Mouse (Mus musculus) megakaryocyte, embryonic 14.5 days (primary cell): ENCODE measurements at regions not wholly inside any gene's neighbourhood (a gene's known extent, or its start where the extent isn't known, plus 50 kb on each side); places are given as distances from the start of the nearest gene placed in this dataset.

Experiments
- H3K27me3 ChIP-seq: replicated peaks from 2 replicates; pipeline ENCODE3; 2012; ENCODE audit warnings: inconsistent platforms
- H3K36me3 ChIP-seq: replicated peaks from 2 replicates; pipeline ENCODE3; 2012; ENCODE audit warnings: low read length, inconsistent platforms, mixed read lengths
- H3K4me1 ChIP-seq: 2 replicates; pipeline ENCODE4 v1.6.1; 2012; ENCODE audit warnings: inconsistent platforms
- H3K4me3 ChIP-seq: replicated peaks from 2 replicates; pipeline ENCODE3; 2012; ENCODE audit warnings: moderate library complexity, mild to moderate bottlenecking, inconsistent platforms
- H3K9me3 ChIP-seq: 2 replicates; pipeline ENCODE4 v1.6.1; 2012; ENCODE audit warnings: inconsistent platforms
- FLI1 ChIP-seq: IDR thresholded peaks from 2 replicates; pipeline ENCODE4 v1.6.1; 2012; ENCODE audit warnings: low read length, inconsistent platforms, mixed read lengths
- GATA1 ChIP-seq: IDR thresholded peaks from 3 replicates; pipeline ENCODE4 v1.6.1; 2012; ENCODE audit warnings: mixed read lengths, low read length, inconsistent platforms, borderline replicate concordance

- TF ChIP-seq GATA1 (no peak), FLI1 (no peak)
- Histone ChIP-seq H3K4me3 (no peak overlapping the region), H3K36me3 (no peaks in the 10 kb centered on the region), H3K4me1 (no peaks in the 10 kb centered on the region), H3K9me3 (peaks cover 41% of the 10 kb centered on the region), H3K27me3 (no peaks in the 10 kb centered on the region)
Observed at GRCm38 (mm10) chr9:46554586-46555152, 234.9 kb upstream of the 4931429L15Rik start.

- Histone ChIP-seq H3K4me3 (no peak overlapping the region), H3K4me1 (no peaks in the 10 kb centered on the region), H3K27me3 (no peaks in the 10 kb centered on the region), H3K9me3 (peaks cover 8% of the 10 kb centered on the region), H3K36me3 (no peaks in the 10 kb centered on the region)
- TF ChIP-seq FLI1 (no peak), GATA1 (no peak)
Observed at GRCm38 (mm10) chr9:46549416-46549815, 229.6 kb upstream of the 4931429L15Rik start.

- no peak overlapping the region for H3K4me3 ChIP-seq
- peaks cover 6% of the 10 kb centered on the region; the same call in 1 of the 2 replicates for H3K9me3 ChIP-seq
- H3K4me1 ChIP-seq, result no peaks in the 10 kb centered on the region
- H3K36me3 ChIP-seq, result no peaks in the 10 kb centered on the region
- H3K27me3 ChIP-seq, result no peaks in the 10 kb centered on the region
- TF ChIP-seq GATA1 (no peak), FLI1 (no peak)
Observed at GRCm38 (mm10) chr9:46544326-46544725, 224.5 kb upstream of the 4931429L15Rik start.

GRCm38 (mm10) chr9:46541001-46541400, 221.2 kb upstream of the 4931429L15Rik start:
- Histone ChIP-seq H3K27me3 (no peaks in the 10 kb centered on the region), H3K4me1 (no peaks in the 10 kb centered on the region), H3K4me3 (no peak overlapping the region), H3K9me3 (peaks cover 6% of the 10 kb centered on the region), H3K36me3 (no peaks in the 10 kb centered on the region)
- TF ChIP-seq GATA1 (no peak), FLI1 (no peak)

GRCm38 (mm10) chr9:46538616-46539015, 218.8 kb upstream of the 4931429L15Rik start:
- no peak overlapping the region for H3K4me3 ChIP-seq
- TF ChIP-seq FLI1 (no peak), GATA1 (no peak)

GRCm38 (mm10) chr9:46516401-46517130, 196.8 kb upstream of the 4931429L15Rik start:
- Histone ChIP-seq H3K4me3 (no peak overlapping the region), H3K36me3 (no peaks in the 10 kb centered on the region), H3K9me3 (peaks cover 44% of the 10 kb centered on the region), H3K4me1 (no peaks in the 10 kb centered on the region), H3K27me3 (no peaks in the 10 kb centered on the region)
- TF ChIP-seq FLI1 (no peak), GATA1 (no peak)

More at GRCm38 (mm10) chr9:46538616-46539015, 218.8 kb upstream of the 4931429L15Rik start:
- Histone ChIP-seq H3K9me3 (peaks cover 10% of the 10 kb centered on the region), H3K27me3 (no peaks in the 10 kb centered on the region), H3K36me3 (no peaks in the 10 kb centered on the region), H3K4me1 (no peaks in the 10 kb centered on the region)

- H3K36me3 ChIP-seq, result no peaks in the 10 kb centered on the region
- TF ChIP-seq FLI1 (no peak), GATA1 (no peak)
- no peaks in the 10 kb centered on the region for H3K4me1 ChIP-seq
- H3K9me3 ChIP-seq, result peaks cover 20% of the 10 kb centered on the region
- H3K4me3 ChIP-seq, result no peak overlapping the region
- no peaks in the 10 kb centered on the region for H3K27me3 ChIP-seq
Observed at GRCm38 (mm10) chr9:46512276-46513051, 192.7 kb upstream of the 4931429L15Rik start.

- Histone ChIP-seq H3K36me3 (no peaks in the 10 kb centered on the region), H3K4me3 (no peak overlapping the region), H3K27me3 (no peaks in the 10 kb centered on the region), H3K4me1 (no peaks in the 10 kb centered on the region), H3K9me3 (peaks cover 14% of the 10 kb centered on the region)
- TF ChIP-seq GATA1, result no peak
- no peak for TF ChIP-seq FLI1
Observed at GRCm38 (mm10) chr9:46511307-46511706, 191.5 kb upstream of the 4931429L15Rik start.

- H3K4me1 ChIP-seq, result no peaks in the 10 kb centered on the region
- no peaks in the 10 kb centered on the region for H3K27me3 ChIP-seq
- H3K4me3 ChIP-seq, result no peak overlapping the region
- no peaks in the 10 kb centered on the region for H3K36me3 ChIP-seq
- no peak for TF ChIP-seq GATA1
- no peak for TF ChIP-seq FLI1
- H3K9me3 ChIP-seq, result peaks cover 14% of the 10 kb centered on the region
Observed at GRCm38 (mm10) chr9:46509896-46510295, 190.1 kb upstream of the 4931429L15Rik start.

- Histone ChIP-seq H3K4me1 (no peaks in the 10 kb centered on the region), H3K4me3 (no peak overlapping the region), H3K9me3 (peaks cover 12% of the 10 kb centered on the region), H3K27me3 (no peaks in the 10 kb centered on the region), H3K36me3 (no peaks in the 10 kb centered on the region)
- no peak for TF ChIP-seq FLI1
- no peak for TF ChIP-seq GATA1
Observed at GRCm38 (mm10) chr9:46509458-46509857, 189.7 kb upstream of the 4931429L15Rik start.
